Mouse (Mus musculus) spleen, adult 2 months (tissue): ENCODE measurements around the gene Irf2.

Source experiments
- CTCF ChIP-seq: fragments of 200-500 bp; IDR thresholded peaks from 2 replicates; pipeline ENCODE4 v1.5.1; 2011; ENCODE audit warnings: mild to moderate bottlenecking, inconsistent platforms; ENCODE audit not compliant: insufficient read depth, insufficient read length, insufficient replicate concordance; ENCODE audit errors: extremely low read depth
- POLR2A ChIP-seq: fragments of 200-500 bp; IDR thresholded peaks from 2 replicates; pipeline ENCODE4 v1.6.1; 2011; ENCODE audit warnings: low read depth, low read length, inconsistent platforms

- no peak for TF ChIP-seq CTCF
- TF ChIP-seq POLR2A = no peak
Observed at GRCm38 (mm10) chr8:46710289-46710688, 29.2 kb upstream of the Irf2 start.
